Mouse (Mus musculus) cerebellum, adult 2 months (tissue): Measurements from ENCODE around the gene S100b.

Experiments used
- CTCF ChIP-seq: fragments of 200-500 bp; IDR thresholded peaks from 2 replicates; pipeline ENCODE4 v1.5.1; 2011; ENCODE audit warnings: low read depth, mild to moderate bottlenecking, control low read depth, low read length, moderate library complexity, borderline replicate concordance; ENCODE audit not compliant: insufficient read depth
- POLR2A ChIP-seq: fragments of 200-500 bp; IDR thresholded peaks from 2 replicates; pipeline ENCODE4 v1.6.1; 2011; ENCODE audit warnings: low read length, control low read depth, borderline replicate concordance; ENCODE audit not compliant: insufficient read depth

GRCm38 (mm10) chr10:76257719-76258390 is 4.2 kb downstream of the S100b start:
- TF ChIP-seq CTCF: no peak
- TF ChIP-seq POLR2A: no peak
